Mouse (Mus musculus): ENCODE results near the gene Babam2.

Babam2 gene

GRCm38 (mm10) chr5:31713841-31714264 lies 16.4 kb downstream of the Babam2 start:
- no peak for DNase-seq (ENCODE audit: low spot score in 2 of 2)

- DNase-seq (ENCODE audit: low spot score in 2 of 2): no peak
These were observed 18.1 kb downstream of the Babam2 start for GRCm38 (mm10) chr5:31715486-31716150.

GRCm38 (mm10) chr5:31724519-31724918 lies 27.0 kb downstream of the Babam2 start:
- no peak for DNase-seq (ENCODE audit: low spot score in 2 of 2)

- no peak for DNase-seq (ENCODE audit: low spot score in 2 of 2)
These were observed 28.4 kb downstream of the Babam2 start for GRCm38 (mm10) chr5:31725885-31726284.

- DNase-seq (ENCODE audit: low spot score in 2 of 2): no peak
These were observed 30.0 kb downstream of the Babam2 start for GRCm38 (mm10) chr5:31727456-31727855.

GRCm38 (mm10) chr5:31732644-31733338 lies 35.3 kb downstream of the Babam2 start:
- DNase-seq (ENCODE audit: low spot score in 2 of 2): no peak

DNA sequence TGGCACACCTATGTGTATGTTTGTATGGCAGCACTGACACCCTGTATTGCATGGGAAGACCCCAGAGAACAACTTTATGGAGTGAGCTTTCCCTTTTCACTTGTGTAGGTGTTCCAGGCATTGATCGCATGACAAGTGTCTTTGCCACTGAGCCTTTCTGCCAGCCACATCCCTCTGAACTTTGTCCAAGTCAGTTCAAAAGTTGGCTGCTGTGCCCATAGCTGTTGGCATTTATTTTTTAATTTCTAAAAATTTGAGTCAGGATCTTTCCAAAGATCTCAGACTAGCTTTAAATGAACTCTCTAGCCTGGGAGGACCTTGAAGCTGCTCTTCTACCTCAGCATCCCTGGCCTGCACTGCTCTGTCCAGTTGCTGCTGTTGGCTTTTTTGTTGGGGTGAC lies 44.4 kb downstream of the Babam2 start:
- no peak for DNase-seq (ENCODE audit: low spot score in 2 of 2)

GRCm38 (mm10) chr5:31742521-31743031 lies 45.1 kb downstream of the Babam2 start:
- no peak for DNase-seq (ENCODE audit: low spot score in 2 of 2)

GRCm38 (mm10) chr5:31749401-31749800 lies 51.9 kb downstream of the Babam2 start:
- no peak for DNase-seq (ENCODE audit: low spot score in 2 of 2)

GRCm38 (mm10) chr5:31750231-31750925 lies 52.9 kb downstream of the Babam2 start:
- peak; percentile 61 to 82 for DNase-seq (ENCODE audit: low spot score in 2 of 2)

DNA sequence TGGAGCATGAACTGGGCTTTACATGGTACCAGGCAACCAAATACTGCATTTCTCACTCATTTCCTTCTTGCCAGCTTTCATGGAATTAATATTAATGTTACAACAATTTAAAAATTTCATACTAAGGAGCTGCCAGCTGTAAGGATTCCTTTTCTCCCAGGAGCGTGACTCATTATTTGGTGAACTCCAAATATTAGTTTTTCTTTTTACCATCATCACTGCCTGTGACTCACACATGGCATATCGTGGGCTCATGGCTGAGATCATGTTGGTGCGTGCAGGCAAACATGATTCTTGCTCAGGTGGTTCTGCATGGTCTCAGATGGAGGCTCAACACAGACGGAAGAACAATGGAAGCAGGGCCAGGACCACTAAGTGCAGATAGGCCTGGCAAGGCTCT lies 53.5 kb downstream of the Babam2 start:
- DNase-seq (ENCODE audit: low spot score in 2 of 2): peak; percentile 16 to 22

DNA sequence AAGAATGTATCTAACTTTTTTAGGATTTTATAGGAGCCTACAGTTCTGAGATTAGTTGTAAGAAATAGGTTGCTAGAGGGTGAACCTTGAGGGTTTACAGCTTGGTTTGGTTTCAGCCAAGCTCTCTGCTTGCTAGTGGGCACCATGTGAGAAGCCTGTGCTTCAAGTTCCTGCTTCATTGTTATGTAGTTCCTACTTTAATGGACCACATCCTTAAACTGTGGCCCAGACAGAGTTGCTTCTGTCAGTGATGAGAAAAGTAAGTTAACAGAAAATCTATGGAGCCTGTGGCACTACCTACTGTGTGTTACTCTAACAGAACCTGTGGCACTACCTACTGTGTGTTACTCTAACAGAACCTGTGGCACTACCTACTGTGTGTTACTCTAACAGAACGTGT lies 57.1 kb downstream of the Babam2 start:
- DNase-seq (ENCODE audit: low spot score in 2 of 2): no peak

DNA sequence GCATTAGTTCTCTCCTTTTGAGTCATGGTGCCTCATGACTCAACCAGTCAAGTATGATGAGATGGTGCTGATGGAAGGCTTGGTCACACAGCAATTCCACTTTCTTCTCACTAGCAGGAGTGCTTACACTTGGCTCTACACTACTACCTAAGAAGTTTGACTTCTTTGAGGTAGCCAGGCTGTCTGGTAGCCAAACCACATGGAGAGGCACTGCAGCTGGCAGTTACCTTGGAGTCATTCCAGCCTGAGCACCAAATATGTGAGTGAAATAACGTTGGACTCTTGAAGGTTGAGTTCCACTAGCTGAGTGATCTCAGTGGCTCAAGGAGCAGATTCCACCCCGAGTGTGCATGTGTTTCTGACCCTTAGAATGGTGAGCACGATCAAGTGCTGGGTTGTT lies 57.8 kb downstream of the Babam2 start:
- DNase-seq (ENCODE audit: low spot score in 2 of 2): no peak

DNA sequence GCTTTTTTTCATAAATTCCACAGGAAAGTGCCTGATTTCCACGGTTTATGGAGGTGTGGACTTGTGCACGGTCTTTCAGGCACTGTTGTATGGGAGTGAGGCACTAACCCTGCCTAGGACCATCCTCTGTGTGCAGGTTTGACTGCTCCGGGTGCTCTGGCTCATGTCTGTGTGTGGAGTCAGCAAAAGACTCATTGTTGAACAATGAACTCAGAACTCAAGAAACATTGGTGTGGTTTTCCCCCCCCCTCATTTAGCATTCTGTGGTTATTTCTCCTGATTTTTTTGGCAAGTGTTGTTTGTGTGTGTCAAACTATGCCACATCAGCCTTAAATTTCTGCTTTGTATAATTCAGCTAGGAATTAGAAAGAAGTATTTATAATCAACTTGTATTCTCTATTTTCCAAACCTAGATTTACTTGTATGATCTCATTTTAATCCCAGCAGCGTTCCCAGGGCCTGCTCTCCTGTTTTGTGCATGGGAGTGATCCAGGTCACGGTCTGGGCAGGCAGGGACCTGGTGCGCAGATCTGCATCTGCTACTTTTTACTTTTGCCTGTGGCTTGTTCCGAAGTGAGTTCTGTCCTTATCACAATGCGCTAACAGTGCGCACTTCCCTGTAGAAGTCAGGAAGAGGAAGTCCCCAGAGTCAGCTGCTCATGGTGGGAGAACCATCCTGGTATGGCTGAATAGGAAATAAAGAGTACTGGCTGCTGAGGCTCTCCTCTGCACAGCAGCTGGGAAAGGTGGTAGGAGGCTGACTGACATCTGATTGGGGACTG lies 61.0 kb downstream of the Babam2 start:
- no peak for DNase-seq (ENCODE audit: low spot score in 2 of 2)

DNA sequence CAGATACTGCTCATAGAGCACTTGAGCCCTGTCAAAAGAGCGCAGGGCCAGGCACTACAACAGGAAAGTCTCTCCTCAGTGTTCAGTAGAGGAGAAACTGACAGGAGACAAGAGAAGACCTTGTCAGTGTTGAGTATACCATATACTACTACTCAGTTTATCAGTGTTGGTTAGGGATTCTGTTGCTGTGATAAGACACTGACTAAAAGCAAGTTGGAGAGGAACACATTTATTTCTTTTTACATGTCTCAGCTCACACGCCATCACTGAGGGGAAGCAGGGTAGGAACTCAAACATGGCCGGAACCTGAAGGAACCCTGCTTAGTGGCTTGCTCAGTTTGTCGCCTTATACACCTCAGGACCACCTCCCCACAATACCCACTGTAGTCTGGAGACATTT lies 64.4 kb downstream of the Babam2 start:
- DNase-seq (ENCODE audit: low spot score in 2 of 2): no peak

- DNase-seq (ENCODE audit: low spot score in 2 of 2): no peak
These were observed 65.3 kb downstream of the Babam2 start for GRCm38 (mm10) chr5:31762773-31763172.

DNA sequence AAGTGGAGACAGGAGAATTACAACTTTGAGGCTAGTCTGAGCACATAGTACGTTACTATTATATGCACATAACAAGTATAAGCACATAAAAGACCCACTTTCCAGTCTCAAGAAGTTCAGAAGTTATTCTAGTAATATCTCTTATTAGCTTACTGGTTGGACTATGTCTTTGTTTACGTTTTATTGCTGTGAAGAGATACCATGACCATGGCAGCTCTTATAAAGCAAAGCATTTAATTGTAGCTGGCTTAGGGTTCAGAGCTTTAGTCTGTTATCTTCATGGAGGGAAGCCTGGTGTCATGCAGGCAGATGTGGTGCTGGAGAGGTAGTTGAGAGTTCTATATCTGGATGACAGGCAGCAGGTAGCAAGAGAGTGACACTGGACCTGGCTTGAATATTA lies 68.3 kb downstream of the Babam2 start:
- DNase-seq (ENCODE audit: low spot score in 2 of 2): no peak

DNA sequence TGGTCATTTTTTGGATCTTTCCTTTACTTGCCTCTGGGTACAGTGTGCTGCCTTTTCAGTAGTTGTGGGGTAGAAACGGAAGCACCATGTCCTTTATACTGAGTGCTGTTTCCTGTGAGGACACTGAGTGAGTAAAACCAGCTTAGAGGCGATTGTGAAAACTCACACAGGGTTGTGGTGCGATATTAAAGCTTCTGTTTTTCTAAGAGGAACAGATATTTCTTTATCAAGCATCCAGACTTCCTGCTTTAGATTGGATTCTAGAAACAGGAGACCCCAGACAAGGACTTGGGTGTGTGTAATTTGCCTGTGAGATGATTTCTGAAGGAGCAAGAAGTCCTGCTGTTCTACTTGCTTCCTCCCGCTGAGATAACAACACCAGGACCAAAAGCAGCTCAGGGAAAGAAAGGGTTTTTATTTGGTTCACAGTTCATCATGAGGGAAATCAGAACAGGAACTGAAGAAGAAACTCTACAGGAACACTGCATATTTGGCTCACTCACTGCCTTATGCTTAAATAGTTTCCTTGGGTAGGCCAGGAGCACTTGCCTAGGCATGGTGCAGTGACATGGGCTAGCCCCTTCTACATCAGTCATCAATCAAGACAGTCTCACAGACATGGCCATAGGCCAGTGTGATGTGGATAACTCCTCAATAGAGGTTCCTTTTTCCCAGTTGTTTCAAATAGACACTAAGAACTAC lies 69.5 kb downstream of the Babam2 start:
- no peak for DNase-seq (ENCODE audit: low spot score in 2 of 2)

DNA sequence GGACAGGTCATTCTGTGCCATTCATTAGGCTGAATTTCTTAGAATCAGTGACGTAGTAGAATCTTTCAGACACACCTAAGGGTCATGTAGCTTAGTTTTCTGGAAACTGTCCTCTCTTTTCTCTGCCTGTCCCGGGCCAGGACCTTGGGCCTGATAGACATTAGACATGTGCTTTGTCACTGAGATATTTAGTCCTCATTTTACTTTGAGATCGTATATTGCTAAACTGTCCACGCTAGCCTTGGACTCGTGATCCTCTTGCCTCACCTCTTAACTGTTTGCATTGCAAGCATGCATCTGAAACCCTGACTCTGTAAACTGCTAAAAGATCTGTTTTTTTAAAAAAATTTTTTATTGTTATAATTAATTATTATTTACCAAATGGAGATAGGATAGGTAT lies 74.0 kb downstream of the Babam2 start:
- no peak for DNase-seq (ENCODE audit: low spot score in 2 of 2)

- no peak for DNase-seq (ENCODE audit: low spot score in 2 of 2)
These were observed 74.4 kb downstream of the Babam2 start for GRCm38 (mm10) chr5:31771921-31772320.

DNA sequence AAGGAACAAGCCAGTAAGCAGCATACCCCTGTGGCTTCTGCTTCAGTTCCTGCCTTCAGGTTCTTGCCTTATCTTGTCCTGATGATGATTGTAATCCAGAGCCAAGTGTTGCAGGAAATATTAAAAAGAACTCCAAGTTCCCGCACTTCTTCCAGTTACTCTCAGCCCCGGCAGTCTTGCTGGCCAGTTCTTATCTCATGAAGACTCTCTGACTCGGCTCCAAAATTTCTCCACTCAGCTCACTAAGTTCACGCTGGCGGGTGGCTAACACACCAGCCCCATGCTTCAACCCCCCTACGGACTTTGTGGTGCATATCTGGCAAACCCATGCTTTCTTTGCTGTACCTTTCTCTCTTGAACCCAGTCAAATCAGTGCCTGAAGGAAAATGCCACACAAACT lies 77.5 kb downstream of the Babam2 start:
- no peak for DNase-seq (ENCODE audit: low spot score in 2 of 2)
